Mouse (Mus musculus) limb, embryonic 11.5 days (tissue): Measurements from ENCODE around the gene Rps28. TPM values are rescaled to one million over a fixed set of nuclear protein-coding genes. Genes with fewer than 3 reads are reported as not detected.
"Not testable (repeated sequence)": the region's sequence is repeated elsewhere in the genome, so short reads cannot be mapped to it uniquely, and the experiment has no call there.

Experiments used
- ATAC-seq: fragments of 200-750 bp; cut with Nextera tagmentation; 2 replicates; pipeline ENCODE4 v1.8.0; 2017; ENCODE audit warnings: low read depth; ENCODE audit not compliant: insufficient number of reproducible peaks, low FRiP score, low TSS enrichment
- DNase-seq: peaks from one replicate; pipeline ENCODE4 v3.0.0-alpha.2; 2015; ENCODE audit warnings: low spot score
- H3K27ac ChIP-seq: fragments of 300-500 bp; sonication (generic); replicated peaks from 2 replicates; pipeline ENCODE4 v1.5.1; 2014; ENCODE audit warnings: low read depth, mild to moderate bottlenecking, low read length
- H3K27me3 ChIP-seq: fragments of 300-500 bp; sonication (generic); 2 replicates; pipeline ENCODE4 v1.6.1; 2014; ENCODE audit warnings: mild to moderate bottlenecking, low read length, mixed read lengths; ENCODE audit not compliant: control insufficient read depth, insufficient read depth
- H3K36me3 ChIP-seq: fragments of 300-500 bp; sonication (generic); 2 replicates; pipeline ENCODE4 v1.6.1; 2014; ENCODE audit warnings: mild to moderate bottlenecking, low read length, moderate library complexity, mixed read lengths; ENCODE audit not compliant: control insufficient read depth, insufficient read depth
- H3K4me1 ChIP-seq: fragments of 300-500 bp; sonication (generic); 2 replicates; pipeline ENCODE4 v1.6.1; 2014; ENCODE audit warnings: low read length, mixed read lengths; ENCODE audit not compliant: control insufficient read depth, insufficient read depth
- H3K4me2 ChIP-seq: fragments of 300-500 bp; sonication (generic); 2 replicates; pipeline ENCODE4 v1.6.1; 2014; ENCODE audit warnings: low read depth, mild to moderate bottlenecking, moderate library complexity; ENCODE audit not compliant: severe bottlenecking
- H3K4me3 ChIP-seq: fragments of 300-500 bp; sonication (generic); 2 replicates; pipeline ENCODE4 v1.5.1; 2014; ENCODE audit warnings: low read depth, low read length
- H3K9ac ChIP-seq: fragments of 300-500 bp; sonication (generic); 2 replicates; pipeline ENCODE4 v1.6.1; 2014; ENCODE audit warnings: mild to moderate bottlenecking, low read length
- H3K9me3 ChIP-seq: fragments of 300-500 bp; sonication (generic); 2 replicates; pipeline ENCODE4 v1.6.1; 2016; ENCODE audit warnings: low read length; ENCODE audit not compliant: control insufficient read depth
- WGBS: fragments of 180-500 bp; shearing (Covaris S2); extraction: QIAGEN DNeasy Blood & Tissue Kit; methylation state at CpG from one replicate; pipeline ENCODE4 v1.1.7; 2014; 5-methylcytosine and 5-hydroxymethylcytosine counted together
- polyA plus RNA-seq: library from polyadenylated mRNA; unstranded; fragments of >200 nt; fragmentation: Nextera tagmentation; extraction: Ambion mirVana; gene quantifications from 2 replicates; pipeline ENCODE4 v1.2.1, GENCODE M21; 2014

The Rps28 gene
- 1,083 and 1,144 TPM in 2 replicates for polyA plus RNA-seq

DNA sequence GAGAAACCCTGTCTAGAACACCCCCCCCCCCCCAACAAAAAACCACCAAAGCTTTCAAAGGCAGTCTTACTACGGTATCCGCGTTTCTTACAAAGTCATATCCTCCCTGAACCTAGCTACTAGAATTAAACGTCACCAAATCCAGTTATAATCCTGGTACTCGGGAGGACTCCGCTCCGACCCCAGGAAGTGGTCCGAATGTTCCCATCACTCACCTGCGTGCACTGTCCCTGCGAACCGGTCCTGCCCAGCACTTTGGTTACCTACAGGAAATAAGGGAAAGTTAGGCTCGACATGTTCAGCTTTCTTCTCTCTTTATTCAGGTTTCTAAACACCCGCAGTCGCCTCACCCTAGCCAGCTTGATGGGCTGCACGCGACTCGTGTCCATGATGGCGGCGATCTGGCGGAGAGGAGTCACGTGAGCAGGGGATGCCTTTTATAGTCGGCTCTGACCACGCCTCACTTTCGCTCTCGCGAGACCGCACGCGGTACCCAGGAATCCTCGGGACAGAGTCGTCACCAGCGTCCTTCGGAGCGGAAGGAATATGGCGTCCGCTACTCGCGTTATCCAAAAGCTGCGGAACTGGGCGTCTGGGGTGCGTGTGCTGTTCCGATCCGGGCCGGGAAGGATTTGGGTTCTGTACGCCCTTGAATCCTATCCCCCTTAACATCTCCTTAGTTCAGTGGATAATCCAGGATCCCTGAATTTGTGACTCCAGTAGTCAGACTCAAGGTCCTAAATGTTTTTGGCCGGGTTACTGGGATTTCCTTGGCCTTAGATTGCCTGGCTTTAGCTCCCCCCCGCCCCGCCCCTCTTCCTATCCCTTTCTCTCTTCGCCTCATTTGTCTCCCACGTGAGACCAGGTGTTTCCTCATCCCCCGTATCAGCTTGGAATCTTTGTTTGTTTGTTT lies at the start of gene Rps28, which contains the start of gene Ndufa7:
TSS of gene Rps28 (minus strand) at position 479 of the 913 bp plus-strand sequence.
TSS of gene Ndufa7 (plus strand) at position 489 of the 913 bp plus-strand sequence.
- H3K27me3 ChIP-seq, result no peaks in the 10 kb centered on the region
- peak; percentile 99 for DNase-seq
- peak; percentile 89 for ATAC-seq
- H3K9ac ChIP-seq, result peak within 1 kb of the TSS; percentile 87
- H3K4me2 ChIP-seq, result peak within 1 kb of the TSS; percentile 93
- peak within 1 kb of the TSS; percentile 82 for H3K4me3 ChIP-seq
- H3K27ac ChIP-seq, result peak within 1 kb of the TSS; percentile 73; the same call in 1 of the 2 replicates
- no peaks in the 10 kb centered on the region for H3K9me3 ChIP-seq
- WGBS, result under 1% methylated on average over 51 of the region's 51 CpGs
- H3K36me3 ChIP-seq, result peaks cover 24% of the 10 kb centered on the region
- peaks cover 16% of the 10 kb centered on the region for H3K4me1 ChIP-seq

DNA sequence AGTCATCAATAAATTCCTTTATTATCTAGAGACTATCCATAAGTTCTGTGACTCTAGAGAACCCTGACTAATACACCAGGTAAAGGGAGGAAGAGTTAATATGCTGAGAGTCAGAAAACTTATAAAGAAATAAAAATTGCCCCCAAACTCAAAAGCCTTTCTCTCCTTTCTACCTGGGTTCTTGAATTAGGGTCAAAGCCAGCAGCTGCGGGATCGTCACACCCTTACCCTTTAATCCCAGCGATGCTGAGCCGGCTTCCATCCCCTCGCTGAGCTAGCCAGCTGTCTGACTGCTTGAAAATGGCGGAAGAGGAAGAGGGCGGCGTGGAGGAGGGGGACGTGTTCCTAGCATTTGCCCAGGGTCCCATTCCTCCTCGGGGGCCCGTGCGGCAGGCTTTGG lies 49.2 kb upstream of the Rps28 start, which contains the start of gene Gm7029:
TSS of gene Gm7029 (plus strand) at position 301 of the 400 bp plus-strand sequence.
- H3K4me1 ChIP-seq, ATAC-seq, DNase-seq, H3K4me2 ChIP-seq, H3K9ac ChIP-seq, H3K4me3 ChIP-seq, H3K27me3 ChIP-seq, H3K9me3 ChIP-seq, H3K27ac ChIP-seq, H3K36me3 ChIP-seq: not testable (repeated sequence)
- WGBS, result 79% methylated on average over 4 of the region's 12 CpGs

DNA sequence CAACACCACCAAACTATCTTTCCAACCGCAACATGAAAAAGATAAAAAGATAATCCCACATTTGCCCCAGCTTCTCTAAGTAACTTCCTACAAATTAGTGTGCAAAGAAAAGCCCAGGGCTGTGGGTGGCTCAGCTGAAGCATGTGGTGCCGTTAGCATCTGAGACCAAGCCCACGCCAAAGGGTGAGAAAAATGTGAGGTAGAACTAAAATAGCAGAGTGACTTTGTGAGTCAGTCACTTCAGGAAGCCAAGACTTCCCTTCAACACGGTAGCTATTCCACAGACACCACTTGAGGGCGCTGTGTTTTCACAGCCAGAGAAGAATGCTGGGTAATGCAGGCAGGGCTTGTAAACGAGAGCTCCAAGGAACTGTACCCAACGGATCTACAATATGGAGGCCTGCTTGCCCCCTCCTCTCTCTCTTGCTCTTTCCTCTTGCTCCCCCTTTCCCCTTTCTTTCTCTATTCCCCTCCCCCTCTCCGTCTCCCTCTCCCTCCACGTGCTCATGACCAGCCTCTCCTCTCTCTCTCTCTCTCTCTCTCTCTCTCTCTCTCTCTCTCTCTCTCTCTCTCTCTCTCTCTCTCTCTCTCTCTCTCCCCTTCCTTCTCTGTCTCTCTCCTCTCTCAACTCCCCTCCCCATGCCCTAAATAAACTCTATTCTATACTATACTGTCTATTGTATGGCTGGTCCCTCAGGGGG lies 41.1 kb upstream of the Rps28 start:
- WGBS, result 43% methylated on average over 9 of the region's 9 CpGs
- no peak for ATAC-seq
- Histone ChIP-seq H3K4me3 (no peak overlapping the region), H3K4me2 (no peak overlapping the region), H3K27me3 (no peaks in the 10 kb centered on the region), H3K27ac (no peak overlapping the region), H3K36me3 (no peaks in the 10 kb centered on the region), H3K9me3 (no peaks in the 10 kb centered on the region), H3K4me1 (no peaks in the 10 kb centered on the region), H3K9ac (no peak overlapping the region)
- DNase-seq, result peak; percentile 54

DNA sequence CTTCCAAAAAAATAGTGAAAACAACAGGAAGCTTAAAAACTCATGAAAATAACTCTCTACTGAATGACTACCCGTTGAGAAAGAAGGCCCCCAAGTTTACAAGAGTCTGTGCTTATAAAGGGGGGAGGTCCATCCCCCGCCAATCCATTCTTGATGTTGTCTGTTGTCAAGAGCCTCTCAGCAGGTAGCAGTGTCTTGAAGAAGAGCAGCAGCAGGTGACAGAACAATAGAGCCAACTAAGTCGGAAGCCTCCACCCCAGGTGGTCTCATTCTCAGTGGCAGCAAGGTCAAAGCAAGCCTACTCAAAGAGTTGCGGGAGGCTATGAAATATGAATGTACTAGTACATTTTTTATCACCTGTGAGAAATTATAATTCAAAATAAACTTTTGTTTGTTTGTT lies 33.5 kb upstream of the Rps28 start:
- Histone ChIP-seq H3K4me1 (no peaks in the 10 kb centered on the region), H3K9me3 (no peaks in the 10 kb centered on the region), H3K9ac (no peak overlapping the region), H3K4me2 (no peak overlapping the region), H3K4me3 (no peak overlapping the region), H3K27ac (no peak overlapping the region), H3K27me3 (no peaks in the 10 kb centered on the region), H3K36me3 (no peaks in the 10 kb centered on the region)
- WGBS, result 76% methylated on average over 4 of the region's 4 CpGs
- no peak for DNase-seq
- no peak for ATAC-seq

DNA sequence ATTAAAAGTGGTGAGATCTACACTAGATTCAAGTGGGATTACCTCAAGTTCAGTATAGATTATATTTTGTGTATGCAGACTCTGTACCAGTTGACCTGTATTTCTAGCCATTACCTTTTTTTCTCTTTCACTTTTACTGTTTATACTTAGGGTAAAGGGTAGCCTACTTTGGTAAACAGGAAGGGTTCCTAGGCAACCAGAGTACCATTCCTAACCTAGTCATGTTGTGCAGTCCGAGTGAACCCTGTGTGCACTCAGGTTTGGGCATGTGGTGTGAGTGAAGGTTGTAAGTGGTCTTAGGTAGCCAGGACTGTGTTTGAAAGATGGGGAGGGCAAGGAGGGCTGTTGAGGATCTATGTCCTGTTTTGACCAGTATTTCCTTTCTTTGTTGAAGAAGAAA lies 27.0 kb upstream of the Rps28 start:
- Histone ChIP-seq H3K4me1 (no peaks in the 10 kb centered on the region), H3K27me3 (no peaks in the 10 kb centered on the region), H3K4me2 (no peak overlapping the region), H3K36me3 (peaks cover 5% of the 10 kb centered on the region; the same call in 1 of the 2 replicates), H3K27ac (no peak overlapping the region), H3K4me3 (no peak overlapping the region), H3K9me3 (no peaks in the 10 kb centered on the region), H3K9ac (no peak overlapping the region)
- ATAC-seq, result no peak
- 72% methylated on average over 1 of the region's 1 CpGs for WGBS
- DNase-seq, result no peak

DNA sequence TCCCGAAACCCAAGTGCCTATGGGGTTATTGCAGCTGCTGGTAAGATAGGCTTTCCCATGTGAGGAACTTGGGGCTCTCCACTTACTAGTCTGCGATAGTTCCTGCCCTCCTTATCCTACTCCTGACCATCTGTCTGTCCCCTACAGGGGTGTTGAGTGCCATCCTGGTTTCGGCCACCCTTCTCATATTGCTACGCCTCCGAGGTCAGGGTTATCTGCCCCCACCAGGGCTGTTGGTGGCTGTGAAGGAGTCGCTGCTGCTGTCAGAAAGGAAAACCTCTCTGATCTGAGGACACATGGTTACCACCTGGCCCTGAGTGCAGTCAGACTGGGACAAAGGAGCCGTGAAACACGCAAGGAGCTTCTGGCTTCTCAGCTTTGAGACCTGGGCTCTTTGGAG lies 23.8 kb upstream of the Rps28 start:
- DNase-seq, result no peak
- whole genome bisulfite sequencing, result 48% methylated on average over 8 of the region's 8 CpGs
- Histone ChIP-seq H3K27ac (no peak overlapping the region), H3K9me3 (no peaks in the 10 kb centered on the region), H3K27me3 (no peaks in the 10 kb centered on the region), H3K4me3 (no peak overlapping the region), H3K4me2 (no peak overlapping the region), H3K36me3 (peaks cover 5% of the 10 kb centered on the region; the same call in 1 of the 2 replicates), H3K9ac (no peak overlapping the region), H3K4me1 (0 out of 2 replicates have a peak, but pooled peaks cover 6% of the 10 kb centered on the region)
- no peak for ATAC-seq

DNA sequence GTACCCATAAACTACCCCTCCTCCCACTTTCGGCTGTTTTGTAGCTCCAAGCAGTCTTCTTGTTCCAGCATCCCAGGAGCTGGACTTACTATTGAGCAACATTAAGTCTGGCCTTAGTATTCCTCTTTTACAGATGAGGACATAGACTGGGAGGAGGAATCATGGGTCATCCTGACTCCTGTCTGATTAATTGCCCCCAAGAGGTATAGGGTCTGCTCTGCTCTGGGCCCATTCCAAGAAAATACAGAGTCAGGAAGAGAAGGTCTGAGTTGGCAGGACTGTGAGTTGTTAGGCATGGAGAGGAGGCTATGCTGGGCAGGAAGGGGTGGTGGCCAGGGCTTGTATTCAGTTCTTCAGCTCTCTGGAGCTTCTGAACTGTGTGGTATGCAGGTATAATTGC lies 19.8 kb upstream of the Rps28 start:
- no peak for ATAC-seq
- H3K4me1 ChIP-seq, result 0 out of 2 replicates have a peak, but pooled peaks cover 6% of the 10 kb centered on the region
- peaks cover 7% of the 10 kb centered on the region; the same call in 1 of the 2 replicates for H3K36me3 ChIP-seq
- no peak overlapping the region for H3K9ac ChIP-seq
- no peak overlapping the region; the same call in 1 of the 2 replicates for H3K4me3 ChIP-seq
- H3K9me3 ChIP-seq, result no peaks in the 10 kb centered on the region
- H3K27me3 ChIP-seq, result no peaks in the 10 kb centered on the region
- peak overlapping the region; percentile 92; the same call in 1 of the 2 replicates for H3K4me2 ChIP-seq
- H3K27ac ChIP-seq, result no peak overlapping the region
- no peak for DNase-seq
- 61% methylated on average over 1 of the region's 1 CpGs for WGBS
